24 mouse cellular contexts compared by ENCODE assay signal in the genomic region with DNA sequence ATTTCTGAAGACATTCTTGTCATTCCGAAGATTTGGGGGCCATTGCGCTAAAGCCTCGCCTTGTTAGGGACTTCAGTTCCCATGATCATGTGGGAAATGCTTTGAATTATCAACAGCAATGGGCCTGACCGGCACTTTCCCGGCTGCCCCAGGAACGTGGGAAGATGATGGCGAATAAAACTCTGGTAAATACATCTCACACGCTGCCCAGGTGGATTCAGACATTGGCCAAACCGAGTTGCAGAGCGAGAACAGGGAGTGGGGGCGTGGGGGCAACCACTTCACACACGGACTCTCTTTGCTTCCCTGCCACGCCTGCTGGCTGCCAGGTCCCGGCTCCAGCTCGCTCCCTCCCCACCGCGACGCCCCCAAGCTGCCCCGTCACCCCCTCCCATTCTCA. TPM values are rescaled to one million over a fixed set of nuclear protein-coding genes. Genes with fewer than 3 reads are reported as not detected.
DNase-seq lines count a peak whose midpoint lies in the region; ATAC-seq lines count a peak whose summit lies in the region.
"Had no signal": no experiment of that assay in that cellular context is flagged by ENCODE, and none has a peak within 500 bp of the region (broad histone marks: within the 10 kb centered on the region; RNA-seq: fewer than 3 reads in every experiment).

No protein-coding gene starts in this region.

- no peak overlapping the region for H3K4me3 ChIP-seq in forebrain, embryonic 10.5 days
- no peak overlapping the region for H3K4me3 ChIP-seq in forebrain, embryonic 13.5 days
- H3K4me3 ChIP-seq in midbrain, embryonic 11.5 days (ENCODE audit: low read depth, low read length), result no peak overlapping the region
- no peak overlapping the region for H3K4me3 ChIP-seq in midbrain, embryonic 13.5 days (replicated peaks)
- H3K4me3 ChIP-seq: embryonic facial prominence, embryonic 13.5 days; layer of hippocampus, adult 2 months; megakaryocyte, embryonic 14.5 days had no signal

- 0% methylated on average over 19 of the region's 19 CpGs for WGBS in forebrain, embryonic 10.5 days
- under 1% methylated on average over 19 of the region's 19 CpGs for WGBS in forebrain, embryonic 13.5 days
- 1% methylated on average over 19 of the region's 19 CpGs for WGBS in midbrain, embryonic 11.5 days
- WGBS in midbrain, embryonic 13.5 days, result under 1% methylated on average over 19 of the region's 19 CpGs

- H3K27me3 ChIP-seq in forebrain, embryonic 10.5 days (ENCODE audit: poor library complexity, severe bottlenecking), result peaks cover 100% of the 10 kb centered on the region
- peaks cover 96% of the 10 kb centered on the region for H3K27me3 ChIP-seq in forebrain, embryonic 13.5 days
- peaks cover 94% of the 10 kb centered on the region for H3K27me3 ChIP-seq in midbrain, embryonic 11.5 days (ENCODE audit: control insufficient read depth, insufficient read depth, low read length)
- H3K27me3 ChIP-seq in midbrain, embryonic 13.5 days, result peaks cover 92% of the 10 kb centered on the region
- H3K27me3 ChIP-seq: CH12.LX had no signal

- no peaks in the 10 kb centered on the region for H3K9me3 ChIP-seq in forebrain, embryonic 10.5 days
- no peaks in the 10 kb centered on the region for H3K9me3 ChIP-seq in forebrain, embryonic 13.5 days (replicated peaks)
- H3K9me3 ChIP-seq in midbrain, embryonic 11.5 days (ENCODE audit: control insufficient read depth, low read length), result no peaks in the 10 kb centered on the region
- no peaks in the 10 kb centered on the region for H3K9me3 ChIP-seq in midbrain, embryonic 13.5 days
- H3K9me3 ChIP-seq: embryonic facial prominence, embryonic 13.5 days had no signal

- DNase-seq in forebrain, embryonic 10.5 days (ENCODE audit: extremely low spot score, low spot score), result peak; percentile 40
- peak; percentile 92 for DNase-seq in midbrain, embryonic 11.5 days (ENCODE audit: low spot score, missing footprints)
- peak; percentile 41 for DNase-seq in embryo, embryonic 9.5 days (ENCODE audit: extremely low spot score)
- DNase-seq in left cerebral cortex, postnatal 4 days, result no peak
- DNase-seq in retina, embryonic 14.5 days (ENCODE audit: low spot score), result no peak
- DNase-seq: adrenal gland, postnatal 25 days; heart, postnatal 10 days; kidney, adult 8-10 months; kidney, postnatal 14 days; lung, adult 18-20 months; right cerebral cortex, postnatal 14 days; spleen, adult 18-20 months; thymus, postnatal 25 days had no signal

- no peaks in the 10 kb centered on the region for H3K36me3 ChIP-seq in forebrain, embryonic 10.5 days (replicated peaks)
- no peaks in the 10 kb centered on the region for H3K36me3 ChIP-seq in forebrain, embryonic 13.5 days (ENCODE audit: poor library complexity, severe bottlenecking)
- H3K36me3 ChIP-seq in midbrain, embryonic 11.5 days (ENCODE audit: control insufficient read depth, insufficient read depth, low read length), result no peaks in the 10 kb centered on the region
- H3K36me3 ChIP-seq in midbrain, embryonic 13.5 days, result no peaks in the 10 kb centered on the region
- H3K36me3 ChIP-seq: embryonic facial prominence, embryonic 13.5 days had no signal

- ATAC-seq in forebrain, embryonic 13.5 days, result no peak
- ATAC-seq in midbrain, embryonic 11.5 days (ENCODE audit: low FRiP score), result no peak
- no peak for ATAC-seq in midbrain, embryonic 13.5 days
- ATAC-seq: inflammation-experienced regulatory T-cells, adult 6 months had no signal

- intact Hi-C loops in left cerebral cortex, postnatal 4 days (cut with DNase I), result loop anchor here (5.0 kb wide), 1 partner anchor 275 kb away; no protein-coding TSS in a partner anchor

- no peak overlapping the region for H3K9ac ChIP-seq in forebrain, embryonic 13.5 days
- no peak overlapping the region for H3K9ac ChIP-seq in midbrain, embryonic 11.5 days (ENCODE audit: low read length)
- no peak overlapping the region for H3K9ac ChIP-seq in midbrain, embryonic 13.5 days (replicated peaks)
- H3K9ac ChIP-seq: embryonic facial prominence, embryonic 13.5 days had no signal

- peaks cover 45% of the 10 kb centered on the region for H3K4me1 ChIP-seq in forebrain, embryonic 10.5 days
- H3K4me1 ChIP-seq in forebrain, embryonic 13.5 days, result peaks cover 14% of the 10 kb centered on the region
- H3K4me1 ChIP-seq in midbrain, embryonic 11.5 days (ENCODE audit: control insufficient read depth, insufficient read depth, low read length), result peaks cover 5% of the 10 kb centered on the region
- H3K4me1 ChIP-seq in midbrain, embryonic 13.5 days (replicated peaks), result peaks cover 11% of the 10 kb centered on the region; the same call in 1 of the 2 replicates

- H3K27ac ChIP-seq in forebrain, embryonic 10.5 days, result no peak overlapping the region
- H3K27ac ChIP-seq in forebrain, embryonic 13.5 days, result no peak overlapping the region
- H3K27ac ChIP-seq in midbrain, embryonic 11.5 days (ENCODE audit: low read depth, low read length), result no peak overlapping the region
- H3K27ac ChIP-seq in midbrain, embryonic 13.5 days, result no peak overlapping the region
- H3K27ac ChIP-seq: embryonic facial prominence, embryonic 13.5 days; layer of hippocampus, adult 2 months had no signal

- H3K4me2 ChIP-seq in forebrain, embryonic 13.5 days, result no peak overlapping the region
- no peak overlapping the region for H3K4me2 ChIP-seq in midbrain, embryonic 11.5 days
- no peak overlapping the region for H3K4me2 ChIP-seq in midbrain, embryonic 13.5 days (replicated peaks)
- H3K4me2 ChIP-seq: embryonic facial prominence, embryonic 13.5 days; heart, embryonic 11.5 days; liver, embryonic 11.5 days had no signal

RNA-seq across cellular contexts. Expression of a gene that starts 3.0 kb away (rescaled TPM):
- polyA plus RNA-seq in forebrain, embryonic 10.5 days (2016; fragmentation: Nextera tagmentation; extraction: Ambion mirVana), result 0.55 and 1.6 TPM in 2 replicates
- 3.7 and 10.3 TPM in 2 replicates for polyA plus RNA-seq in forebrain, embryonic 13.5 days (2015; fragmentation: Nextera tagmentation; extraction: Ambion mirVana)
- 2.0 and 2.4 TPM in 2 replicates for polyA plus RNA-seq in midbrain, embryonic 11.5 days (2014; fragmentation: Nextera tagmentation; extraction: Ambion mirVana)
- 5.3 and 5.4 TPM in 2 replicates for polyA plus RNA-seq in midbrain, embryonic 13.5 days (2015; fragmentation: Nextera tagmentation; extraction: Ambion mirVana)
- total RNA-seq in left cerebral cortex, postnatal 4 days (2021), result 1 to 10 TPM in 1 of 2 experiments, under 1 TPM in 1; 0.14 to 1.4 TPM
- total RNA-seq: adrenal gland, postnatal 25 days; CH12.LX; gastrocnemius, adult 8-10 months; granulocyte monocyte progenitor cell, adult 5-6 weeks; heart, postnatal 10 days; layer of hippocampus, adult 2 months had no signal
- polyA plus RNA-seq: embryonic facial prominence, embryonic 13.5 days; heart, embryonic 11.5 days; inflammation-experienced regulatory T-cells, adult 6 months; liver, embryonic 11.5 days had no signal

Comparison
In these comparisons a context has a peak if more than half of its experiments do, and no peak if none do; other contexts are left out.
1. DNase-seq: peak in forebrain, embryonic 10.5 days (single experiment), midbrain, embryonic 11.5 days (single experiment) and embryo, embryonic 9.5 days (single experiment); none in left cerebral cortex, postnatal 4 days (single experiment) and retina, embryonic 14.5 days (single experiment).